Mouse (Mus musculus): ENCODE data around the gene Usp35. TPM values are rescaled to one million over a fixed set of nuclear protein-coding genes. Genes with fewer than 3 reads are reported as not detected.

The Usp35 gene
- polyA plus RNA-seq, 1 experiment from 2014 or later = 2.1 TPM

GRCm38 (mm10) chr7:97360955-97361354, 29.1 kb upstream of the Usp35 start:
- H3K4me2 ChIP-seq = no peak overlapping the region

GRCm38 (mm10) chr7:97360166-97360565, 28.3 kb upstream of the Usp35 start:
- no peaks in the 10 kb centered on the region for H3K9me3 ChIP-seq (ENCODE audit: low read depth, low read length)
- ATAC-seq (ENCODE audit: insufficient read depth) (no peak), DNase-seq (no peak)
- H3K9ac ChIP-seq = no peak overlapping the region
- no peaks in the 10 kb centered on the region for H3K27me3 ChIP-seq (ENCODE audit: insufficient read depth, low read length)
- no peak overlapping the region for H3K27ac ChIP-seq (ENCODE audit: low read depth)
- peaks cover 8% of the 10 kb centered on the region for H3K4me1 ChIP-seq (ENCODE audit: insufficient read depth)
- no peak overlapping the region for H3K4me3 ChIP-seq (ENCODE audit: low read depth, low read length)
- WGBS = 64% methylated on average over 5 of the region's 5 CpGs
- no peak for TF ChIP-seq CTCF (IDR thresholded peaks at IDR 0.05; ENCODE audit: low read depth)
- no peaks in the 10 kb centered on the region for H3K36me3 ChIP-seq (ENCODE audit: insufficient read depth)
- no peak overlapping the region for H3K4me2 ChIP-seq

More at GRCm38 (mm10) chr7:97360955-97361354, 29.1 kb upstream of the Usp35 start:
- no peaks in the 10 kb centered on the region for H3K27me3 ChIP-seq (ENCODE audit: insufficient read depth, low read length)
- no peak for ATAC-seq (ENCODE audit: insufficient read depth)
- no peaks in the 10 kb centered on the region for H3K9me3 ChIP-seq (ENCODE audit: low read depth, low read length)
- no peak for TF ChIP-seq CTCF (IDR thresholded peaks at IDR 0.05; ENCODE audit: low read depth)
- DNase-seq = no peak
- H3K4me1 ChIP-seq (ENCODE audit: insufficient read depth) = peaks cover under 1% of the 10 kb centered on the region
- no peak overlapping the region for H3K4me3 ChIP-seq (ENCODE audit: low read depth, low read length)
- 50% methylated on average over 3 of the region's 3 CpGs for WGBS
- H3K9ac ChIP-seq = no peak overlapping the region
- H3K36me3 ChIP-seq (ENCODE audit: insufficient read depth) = no peaks in the 10 kb centered on the region
- no peak overlapping the region for H3K27ac ChIP-seq (ENCODE audit: low read depth)

- peaks cover 13% of the 10 kb centered on the region for H3K4me1 ChIP-seq (ENCODE audit: insufficient read depth)
- no peak overlapping the region for H3K27ac ChIP-seq (ENCODE audit: low read depth)
- no peaks in the 10 kb centered on the region for H3K9me3 ChIP-seq (ENCODE audit: low read depth, low read length)
- no peak overlapping the region for H3K4me2 ChIP-seq
- H3K27me3 ChIP-seq (ENCODE audit: insufficient read depth, low read length) = no peaks in the 10 kb centered on the region
- no peak for TF ChIP-seq CTCF (IDR thresholded peaks at IDR 0.05; ENCODE audit: low read depth)
- H3K4me3 ChIP-seq (ENCODE audit: low read depth, low read length) = no peak overlapping the region
- ATAC-seq (ENCODE audit: insufficient read depth) (no peak), DNase-seq (no peak)
- H3K36me3 ChIP-seq (ENCODE audit: insufficient read depth) = no peaks in the 10 kb centered on the region
- no peak overlapping the region for H3K9ac ChIP-seq
- WGBS = 86% methylated on average over 4 of the region's 4 CpGs
Measured at GRCm38 (mm10) chr7:97358347-97358746, 26.5 kb upstream of the Usp35 start.

DNA sequence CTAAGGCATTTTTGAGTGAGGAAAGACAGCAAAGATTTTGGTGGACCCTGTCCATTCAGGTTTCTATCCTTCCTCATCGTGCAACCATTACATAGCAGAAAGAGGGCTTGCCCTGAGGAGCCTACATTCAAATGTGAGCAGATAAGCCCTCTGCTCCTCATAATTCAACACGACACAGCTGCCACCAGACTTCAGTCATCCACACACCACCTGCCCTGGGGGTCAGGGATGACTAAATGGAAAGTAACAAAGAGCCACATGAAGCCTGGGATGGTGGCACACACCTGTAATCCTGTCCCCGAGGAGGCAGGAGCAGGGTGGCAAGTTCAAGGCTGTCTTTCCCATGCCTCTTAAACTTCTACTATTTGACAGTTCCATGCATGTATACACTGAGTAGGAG, 26.0 kb upstream of the Usp35 start:
- H3K27me3 ChIP-seq (ENCODE audit: insufficient read depth, low read length) = no peaks in the 10 kb centered on the region
- no peak overlapping the region for H3K9ac ChIP-seq
- H3K27ac ChIP-seq (ENCODE audit: low read depth) = no peak overlapping the region
- TF ChIP-seq CTCF (IDR thresholded peaks at IDR 0.05; ENCODE audit: low read depth) = no peak
- no peak overlapping the region for H3K4me2 ChIP-seq
- no peak for ATAC-seq (ENCODE audit: insufficient read depth)
- no peaks in the 10 kb centered on the region for H3K36me3 ChIP-seq (ENCODE audit: insufficient read depth)
- H3K4me1 ChIP-seq (ENCODE audit: insufficient read depth) = peaks cover 13% of the 10 kb centered on the region
- no peak for DNase-seq
- H3K4me3 ChIP-seq (ENCODE audit: low read depth, low read length) = no peak overlapping the region
- WGBS = 73% methylated on average over 3 of the region's 3 CpGs
- no peaks in the 10 kb centered on the region for H3K9me3 ChIP-seq (ENCODE audit: low read depth, low read length)

GRCm38 (mm10) chr7:97356875-97357276, 25.1 kb upstream of the Usp35 start:
- H3K27ac ChIP-seq (ENCODE audit: low read depth) = no peak overlapping the region
- peak; percentile 23 for DNase-seq
- H3K27me3 ChIP-seq (ENCODE audit: insufficient read depth, low read length) = no peaks in the 10 kb centered on the region
- WGBS = 62% methylated on average over 5 of the region's 5 CpGs
- no peak overlapping the region for H3K4me2 ChIP-seq
- no peaks in the 10 kb centered on the region for H3K9me3 ChIP-seq (ENCODE audit: low read depth, low read length)
- H3K9ac ChIP-seq = no peak overlapping the region
- no peak overlapping the region for H3K4me3 ChIP-seq (ENCODE audit: low read depth, low read length)
- H3K4me1 ChIP-seq (ENCODE audit: insufficient read depth) = peaks cover 13% of the 10 kb centered on the region
- no peak for ATAC-seq (ENCODE audit: insufficient read depth)
- H3K36me3 ChIP-seq (ENCODE audit: insufficient read depth) = no peaks in the 10 kb centered on the region
- no peak for TF ChIP-seq CTCF (IDR thresholded peaks at IDR 0.05; ENCODE audit: low read depth)

DNA sequence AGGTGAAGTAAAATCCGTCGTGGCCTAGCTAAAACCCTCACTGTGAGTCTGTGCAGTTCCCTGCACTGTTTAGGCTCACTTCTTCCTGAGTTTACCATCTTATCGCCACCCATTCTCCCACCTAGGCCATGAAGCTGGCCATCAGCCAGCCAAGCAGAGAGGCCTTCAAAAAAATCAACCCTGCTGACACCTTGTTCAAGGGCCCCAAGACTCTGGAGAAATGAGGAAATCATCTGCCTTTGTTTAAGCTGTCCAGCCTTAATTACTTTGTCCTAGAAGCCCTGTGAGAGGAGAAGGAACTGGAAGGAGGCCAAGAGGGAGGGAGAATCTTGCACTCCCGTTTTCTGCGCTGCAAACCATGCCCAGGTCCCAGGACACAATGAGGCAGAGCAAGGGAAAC, 24.4 kb upstream of the Usp35 start:
- DNase-seq (peak; percentile 23), ATAC-seq (ENCODE audit: insufficient read depth) (peak; percentile 36; the same call in 1 of the 2 replicates)
- Histone ChIP-seq H3K9me3 (ENCODE audit: low read depth, low read length) (no peaks in the 10 kb centered on the region), H3K36me3 (ENCODE audit: insufficient read depth) (no peaks in the 10 kb centered on the region), H3K4me2 (no peak overlapping the region), H3K9ac (no peak overlapping the region), H3K27me3 (ENCODE audit: insufficient read depth, low read length) (no peaks in the 10 kb centered on the region), H3K27ac (ENCODE audit: low read depth) (no peak overlapping the region), H3K4me1 (ENCODE audit: insufficient read depth) (peaks cover 13% of the 10 kb centered on the region), H3K4me3 (ENCODE audit: low read depth, low read length) (no peak overlapping the region)
- 65% methylated on average over 5 of the region's 5 CpGs for whole genome bisulfite sequencing
- no peak for TF ChIP-seq CTCF (IDR thresholded peaks at IDR 0.05; ENCODE audit: low read depth)

GRCm38 (mm10) chr7:97355068-97355841, 23.4 kb upstream of the Usp35 start:
- H3K9ac ChIP-seq = no peak overlapping the region; the same call in 1 of the 2 replicates
- H3K27me3 ChIP-seq (ENCODE audit: insufficient read depth, low read length) = no peaks in the 10 kb centered on the region
- ATAC-seq (ENCODE audit: insufficient read depth) (peak; percentile 79), DNase-seq (peak; percentile 60)
- TF ChIP-seq CTCF (IDR thresholded peaks at IDR 0.05; ENCODE audit: low read depth) = no peak
- H3K27ac ChIP-seq (ENCODE audit: low read depth) = no peak overlapping the region; the same call in 1 of the 2 replicates
- no peaks in the 10 kb centered on the region for H3K36me3 ChIP-seq (ENCODE audit: insufficient read depth)
- no peaks in the 10 kb centered on the region for H3K9me3 ChIP-seq (ENCODE audit: low read depth, low read length)
- peaks cover 13% of the 10 kb centered on the region for H3K4me1 ChIP-seq (ENCODE audit: insufficient read depth)
- 33% methylated on average over 13 of the region's 13 CpGs for WGBS
- no peak overlapping the region for H3K4me3 ChIP-seq (ENCODE audit: low read depth, low read length)
- no peak overlapping the region for H3K4me2 ChIP-seq
